28 mouse cellular contexts compared by ENCODE assay signal in the genomic region with DNA sequence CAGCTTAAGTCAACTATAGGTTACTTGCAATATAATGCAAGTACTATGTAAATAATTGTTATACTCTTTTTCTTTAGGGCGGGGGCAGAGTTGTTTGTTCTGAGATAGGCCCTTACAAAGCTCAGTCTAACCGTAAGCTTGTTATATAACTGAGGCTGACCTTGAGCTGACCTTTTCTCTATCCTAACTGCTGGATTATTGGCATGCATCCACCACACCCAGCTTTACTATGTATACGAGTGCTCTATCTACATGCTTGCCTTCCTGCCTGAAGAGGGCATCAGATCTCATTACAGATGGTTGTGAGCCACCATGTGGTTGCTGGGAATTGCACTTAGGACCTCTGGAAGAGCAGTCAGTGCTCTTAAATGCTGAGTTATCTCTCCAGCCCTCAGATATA. TPM values are rescaled to one million over a fixed set of nuclear protein-coding genes. Genes with fewer than 3 reads are reported as not detected.
DNase-seq lines count a peak whose midpoint lies in the region; ATAC-seq and TF ChIP-seq lines count a peak whose summit lies in the region.
"Had no signal": no experiment of that assay in that cellular context is flagged by ENCODE, and none has a peak within 500 bp of the region (broad histone marks: within the 10 kb centered on the region; RNA-seq: fewer than 3 reads in every experiment).

No protein-coding gene starts in this region.

- POLR2A ChIA-PET in Patski (lab: Charles Lee): interaction anchor here (3.4 kb wide), 1 partner anchor 10 kb away, joined by 12 read pairs; the partner anchor contains the start of gene Kif11

- peak; percentile 18 for DNase-seq in lung, embryonic 14.5 days
- DNase-seq in lung, postnatal 10 days: no peak
- DNase-seq in Patski (ENCODE audit: low read depth, low spot score): no peak
- DNase-seq in ZHBTc4 (ENCODE audit: low read depth, low spot score): peak; percentile 67
- no peak for DNase-seq in left cerebral cortex, adult 8-10 months (ENCODE audit: low spot score in 2 of 2)
- DNase-seq: adrenal gland, adult 8-10 months; adrenal gland, postnatal 25 days; cerebellum, adult 11-12 months; cerebellum, adult 8-10 months; cerebellum, postnatal 10 days; cerebellum, postnatal 36 days; embryo, embryonic 11 days; gastrocnemius, postnatal 10 days; gastrocnemius, postnatal 36 days; heart, adult 11 months; heart, postnatal 10 days; heart, postnatal 36 days had no signal

- 62% methylated on average over 3 of the region's 3 CpGs for WGBS in lung, embryonic 14.5 days
- 71% methylated on average over 3 of the region's 3 CpGs for WGBS in liver, embryonic 12.5 days (ENCODE audit: insufficient replicate concordance)

- no peaks in the 10 kb centered on the region for H3K9me3 ChIP-seq in lung, embryonic 14.5 days (ENCODE audit: low read depth, low read length)
- H3K9me3 ChIP-seq in liver, embryonic 12.5 days (replicated peaks): no peaks in the 10 kb centered on the region
- H3K9me3 ChIP-seq: forebrain, embryonic 10.5 days; forebrain, embryonic 13.5 days; heart, embryonic 12.5 days; heart, embryonic 15.5 days; hindbrain, embryonic 10.5 days; hindbrain, embryonic 13.5 days had no signal

- no peaks in the 10 kb centered on the region for H3K27me3 ChIP-seq in lung, embryonic 14.5 days (ENCODE audit: insufficient read depth, low read length)
- no peaks in the 10 kb centered on the region for H3K27me3 ChIP-seq in Patski
- H3K27me3 ChIP-seq in liver, embryonic 12.5 days (replicated peaks): no peaks in the 10 kb centered on the region
- H3K27me3 ChIP-seq: forebrain, embryonic 13.5 days; heart, embryonic 12.5 days; heart, embryonic 15.5 days; hindbrain, embryonic 13.5 days had no signal

- peaks cover 61% of the 10 kb centered on the region for H3K36me3 ChIP-seq in lung, embryonic 14.5 days (ENCODE audit: insufficient read depth)
- H3K36me3 ChIP-seq in liver, embryonic 12.5 days: peaks cover 92% of the 10 kb centered on the region
- H3K36me3 ChIP-seq: hindbrain, embryonic 13.5 days had no signal

- CTCF ChIA-PET in Patski (lab: Charles Lee): interaction anchor here (0.9 kb wide), 1 partner anchor 9 kb away, joined by 3 read pairs; the partner anchor contains the start of gene Kif11

- no peak overlapping the region for H3K9ac ChIP-seq in lung, embryonic 14.5 days
- no peak overlapping the region for H3K9ac ChIP-seq in liver, embryonic 12.5 days
- H3K9ac ChIP-seq: forebrain, embryonic 13.5 days; heart, embryonic 12.5 days; heart, embryonic 15.5 days; hindbrain, embryonic 13.5 days had no signal

- no peak overlapping the region for H3K4me3 ChIP-seq in lung, embryonic 14.5 days (ENCODE audit: low read depth, low read length)
- H3K4me3 ChIP-seq in liver, embryonic 12.5 days: no peak overlapping the region
- H3K4me3 ChIP-seq: forebrain, embryonic 10.5 days; forebrain, embryonic 13.5 days; heart, embryonic 12.5 days; heart, embryonic 15.5 days; hindbrain, embryonic 10.5 days; hindbrain, embryonic 13.5 days had no signal

- no peak overlapping the region for H3K27ac ChIP-seq in lung, embryonic 14.5 days (ENCODE audit: low read depth)
- no peak overlapping the region for H3K27ac ChIP-seq in liver, embryonic 12.5 days
- H3K27ac ChIP-seq: forebrain, embryonic 10.5 days; forebrain, embryonic 13.5 days; heart, embryonic 15.5 days; hindbrain, embryonic 10.5 days; hindbrain, embryonic 13.5 days had no signal

- no peaks in the 10 kb centered on the region for H3K4me1 ChIP-seq in lung, embryonic 14.5 days (ENCODE audit: insufficient read depth)
- peaks cover 6% of the 10 kb centered on the region for H3K4me1 ChIP-seq in liver, embryonic 12.5 days
- H3K4me1 ChIP-seq: forebrain, embryonic 10.5 days; forebrain, embryonic 13.5 days; hindbrain, embryonic 10.5 days; hindbrain, embryonic 13.5 days had no signal

- H3K4me2 ChIP-seq in lung, embryonic 14.5 days: no peak overlapping the region
- H3K4me2 ChIP-seq in liver, embryonic 12.5 days: no peak overlapping the region
- H3K4me2 ChIP-seq: forebrain, embryonic 13.5 days; heart, embryonic 12.5 days; heart, embryonic 15.5 days; hindbrain, embryonic 13.5 days had no signal

- no peak for TF ChIP-seq CTCF in lung, embryonic 14.5 days (IDR thresholded peaks at IDR 0.05; ENCODE audit: low read depth)
- peak; percentile 45 for TF ChIP-seq CTCF in Patski (IDR thresholded peaks at IDR 0.05)

- ATAC-seq in lung, embryonic 14.5 days (ENCODE audit: insufficient read depth): no peak
- no peak for ATAC-seq in Patski
- no peak for ATAC-seq in liver, embryonic 12.5 days
- ATAC-seq: activated CD4-positive, CD25-positive, alpha-beta regulatory T cell, adult 4 months; CD4-positive, CD25-positive, alpha-beta regulatory T cell, adult 4 months; forebrain, embryonic 13.5 days; forebrain, embryonic 16.5 days; hindbrain, embryonic 16.5 days had no signal

- in situ Hi-C loops in Patski (cut with MboI; ENCODE audit: low pct_unique_long_range_greater_than_20kb): no loop called here

RNA-seq across cellular contexts. Expression of gene Kif11, which starts 9.9 kb away (rescaled TPM):
- polyA plus RNA-seq in lung, embryonic 14.5 days (2014; fragmentation: Nextera tagmentation; extraction: Ambion mirVana): 87.4 and 87.5 TPM in 2 replicates
- 29.4 TPM for polyA plus RNA-seq in Patski (2021)
- 69.1 and 69.8 TPM in 2 replicates for polyA plus RNA-seq in liver, embryonic 12.5 days (2016; fragmentation: Nextera tagmentation; extraction: Ambion mirVana)
- total RNA-seq in left cerebral cortex, adult 8-10 months (2022): under 1 TPM; 0.53 to 0.89 (median 0.58) TPM

RNA-seq across cellular contexts. Expression of gene Ide, which starts 48.5 kb away (rescaled TPM):
- 42.3 and 51.3 TPM in 2 replicates for polyA plus RNA-seq in lung, embryonic 14.5 days (2014; fragmentation: Nextera tagmentation; extraction: Ambion mirVana)
- 104 TPM for polyA plus RNA-seq in Patski (2021)
- 47.6 and 54.2 TPM in 2 replicates for polyA plus RNA-seq in liver, embryonic 12.5 days (2016; fragmentation: Nextera tagmentation; extraction: Ambion mirVana)
- total RNA-seq in left cerebral cortex, adult 8-10 months (2022): 10 to 100 TPM; 35.0 to 40.4 (median 37.2) TPM

RNA-seq across cellular contexts. Expression of gene Hhex, which starts 48.5 kb away (rescaled TPM):
- polyA plus RNA-seq in lung, embryonic 14.5 days (2014; fragmentation: Nextera tagmentation; extraction: Ambion mirVana): 27.6 and 28.1 TPM in 2 replicates
- polyA plus RNA-seq in Patski (2021): 2.1 TPM
- polyA plus RNA-seq in liver, embryonic 12.5 days (2016; fragmentation: Nextera tagmentation; extraction: Ambion mirVana): 38.9 and 39.8 TPM in 2 replicates
- 1 to 10 TPM; 1.8 to 5.5 (median 3.4) TPM for total RNA-seq in left cerebral cortex, adult 8-10 months (2022)

Comparison
In these comparisons a context has a peak if more than half of its experiments do, and no peak if none do; other contexts are left out.
1. DNase-seq: peak in lung, embryonic 14.5 days (single experiment) and ZHBTc4 (single experiment); none in lung, postnatal 10 days (single experiment), Patski (single experiment) and left cerebral cortex, adult 8-10 months (0 of 2).